Mouse (Mus musculus): ENCODE results near the gene Adssl1. TPM values are rescaled to one million over a fixed set of nuclear protein-coding genes. Genes with fewer than 3 reads are reported as not detected.

Adssl1 gene
- polyA plus RNA-seq, 1 experiment, result 202 TPM

DNA sequence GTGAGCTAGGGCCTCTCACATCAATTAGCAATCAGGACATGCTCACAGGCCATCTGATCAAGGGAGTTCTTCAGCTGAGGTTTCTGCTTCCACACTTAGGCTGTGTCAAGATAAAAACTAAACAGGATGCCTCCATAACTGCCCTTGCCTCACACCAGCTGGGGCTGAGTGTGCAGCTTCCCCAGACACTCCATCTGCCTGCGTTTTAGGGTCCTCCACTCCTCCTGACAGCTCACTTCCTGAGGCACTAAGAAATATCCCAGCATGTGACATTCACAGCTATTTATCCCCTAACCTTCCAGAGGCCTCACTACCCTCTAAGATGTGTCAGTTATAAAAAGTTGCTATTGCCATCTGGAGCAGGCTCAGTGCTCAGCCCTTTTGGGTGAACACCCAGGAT lies 11.6 kb downstream of the Adssl1 start:
- Histone ChIP-seq H3K27me3 (ENCODE audit: control insufficient read depth, insufficient read depth, insufficient read length) (no peaks in the 10 kb centered on the region), H3K4me3 (no peak overlapping the region), H3K79me2 (ENCODE audit: control insufficient read depth, insufficient read depth) (no peaks in the 10 kb centered on the region), H3ac (ENCODE audit: control insufficient read depth, insufficient read length) (no peak overlapping the region), H3K4me2 (ENCODE audit: low read depth) (no peak overlapping the region), H3K36me3 (ENCODE audit: control insufficient read depth, insufficient read depth) (no peaks in the 10 kb centered on the region)
- no peak for TF ChIP-seq MAX (IDR thresholded peaks at IDR 0.05; ENCODE audit: low read depth)

DNA sequence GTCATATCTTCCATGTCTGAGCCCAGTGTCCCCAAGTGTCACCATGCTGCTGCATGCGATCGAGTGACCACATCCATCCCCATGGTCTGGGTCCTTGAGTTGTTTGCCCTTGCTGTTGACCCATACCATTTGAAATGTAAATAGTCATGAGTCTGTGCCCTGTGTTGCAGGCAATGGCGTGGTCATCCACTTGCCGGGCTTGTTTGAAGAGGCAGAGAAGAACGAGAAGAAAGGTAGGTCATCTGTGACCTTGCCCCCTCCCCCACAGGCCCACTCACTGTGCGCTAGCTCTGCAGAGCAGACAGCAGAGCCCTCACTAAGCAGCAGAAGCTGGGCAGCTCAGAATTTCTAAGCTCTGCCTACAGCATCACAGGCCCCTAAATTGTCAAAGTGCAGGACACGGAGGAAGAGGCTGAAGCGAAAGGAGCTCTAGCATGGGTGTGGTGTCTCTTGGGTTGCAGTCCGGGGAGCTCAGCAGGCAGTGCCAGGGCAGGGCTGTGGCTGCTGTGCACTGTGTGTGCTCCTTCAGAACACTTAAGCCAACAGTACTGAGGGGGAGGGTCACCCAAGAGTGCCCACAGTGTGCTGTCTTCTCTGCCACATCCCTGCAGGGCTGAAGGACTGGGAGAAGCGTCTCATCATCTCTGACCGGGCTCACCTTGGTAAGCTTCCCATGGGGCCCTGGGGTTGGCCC lies 12.4 kb downstream of the Adssl1 start:
- H3K79me2 ChIP-seq (ENCODE audit: control insufficient read depth, insufficient read depth), result no peaks in the 10 kb centered on the region
- H3K4me2 ChIP-seq (ENCODE audit: low read depth), result no peak overlapping the region
- H3K27me3 ChIP-seq (ENCODE audit: control insufficient read depth, insufficient read depth, insufficient read length), result no peaks in the 10 kb centered on the region
- TF ChIP-seq TCF3 (IDR thresholded peaks at IDR 0.05; ENCODE audit: insufficient read length, low read depth) (no peak), SRF (IDR thresholded peaks at IDR 0.05; ENCODE audit: control insufficient read depth, insufficient read length, low read depth) (no peak), POLR2A (IDR thresholded peaks at IDR 0.05; ENCODE audit: insufficient read length, low read depth) (no peak), TCF12 (IDR thresholded peaks at IDR 0.05; ENCODE audit: insufficient read depth, poor library complexity, severe bottlenecking) (no peak), MYOG (IDR thresholded peaks at IDR 0.05; ENCODE audit: control insufficient read depth in 1 of 3, insufficient read depth in 1 of 3, insufficient read length in 2 of 3, low read depth in 2 of 3) (no peak), REST (IDR thresholded peaks at IDR 0.05; ENCODE audit: insufficient read depth, insufficient read length) (no peak), CEBPB (IDR thresholded peaks at IDR 0.05; ENCODE audit: insufficient read depth, poor library complexity, severe bottlenecking) (no peak)
- H3ac ChIP-seq (ENCODE audit: control insufficient read depth, insufficient read length), result no peak overlapping the region
- no peaks in the 10 kb centered on the region for H3K36me3 ChIP-seq (ENCODE audit: control insufficient read depth, insufficient read depth)
- H3K4me3 ChIP-seq, result no peak overlapping the region

GRCm38 (mm10) chr12:112632907-112633306 lies 13.1 kb downstream of the Adssl1 start:
- H3K79me2 ChIP-seq (ENCODE audit: control insufficient read depth, insufficient read depth), result no peaks in the 10 kb centered on the region
- H3K4me2 ChIP-seq (ENCODE audit: low read depth), result no peak overlapping the region
- no peak overlapping the region for H3K4me3 ChIP-seq
- TF ChIP-seq MYOG (IDR thresholded peaks at IDR 0.05; ENCODE audit: control insufficient read depth in 1 of 3, insufficient read depth in 1 of 3, insufficient read length in 2 of 3, low read depth in 2 of 3) (no peak), USF1 (IDR thresholded peaks at IDR 0.05; ENCODE audit: low read depth) (no peak), MAX (IDR thresholded peaks at IDR 0.05; ENCODE audit: low read depth) (no peak), SRF (IDR thresholded peaks at IDR 0.05; ENCODE audit: control insufficient read depth, insufficient read length, low read depth) (no peak), TCF12 (IDR thresholded peaks at IDR 0.05; ENCODE audit: insufficient read depth, poor library complexity, severe bottlenecking) (no peak), POLR2A (IDR thresholded peaks at IDR 0.05; ENCODE audit: insufficient read length, low read depth) (no peak), REST (IDR thresholded peaks at IDR 0.05; ENCODE audit: insufficient read depth, insufficient read length) (no peak), POLR2AphosphoS2 (IDR thresholded peaks at IDR 0.05; ENCODE audit: insufficient read length, low read depth) (no peak), CEBPB (IDR thresholded peaks at IDR 0.05; ENCODE audit: insufficient read depth, poor library complexity, severe bottlenecking) (no peak), MYOD1 (IDR thresholded peaks at IDR 0.05; ENCODE audit: control insufficient read depth in 1 of 3, insufficient read length in 2 of 3, low read depth in 2 of 3) (no peak), E2F4 (IDR thresholded peaks at IDR 0.05; ENCODE audit: insufficient read depth) (no peak), TCF3 (IDR thresholded peaks at IDR 0.05; ENCODE audit: insufficient read length, low read depth) (no peak)
- H3K27me3 ChIP-seq (ENCODE audit: control insufficient read depth, insufficient read depth, insufficient read length), result no peaks in the 10 kb centered on the region
- no peak overlapping the region for H3ac ChIP-seq (ENCODE audit: control insufficient read depth, insufficient read length)
- H3K36me3 ChIP-seq (ENCODE audit: control insufficient read depth, insufficient read depth), result no peaks in the 10 kb centered on the region

GRCm38 (mm10) chr12:112633686-112634085 lies 13.8 kb downstream of the Adssl1 start:
- no peak overlapping the region for H3K4me3 ChIP-seq
- H3ac ChIP-seq (ENCODE audit: control insufficient read depth, insufficient read length), result no peak overlapping the region
- H3K27me3 ChIP-seq (ENCODE audit: control insufficient read depth, insufficient read depth, insufficient read length), result no peaks in the 10 kb centered on the region
- no peaks in the 10 kb centered on the region for H3K79me2 ChIP-seq (ENCODE audit: control insufficient read depth, insufficient read depth)
- H3K4me2 ChIP-seq (ENCODE audit: low read depth), result no peak overlapping the region
- H3K36me3 ChIP-seq (ENCODE audit: control insufficient read depth, insufficient read depth), result no peaks in the 10 kb centered on the region
- TF ChIP-seq E2F4 (IDR thresholded peaks at IDR 0.05; ENCODE audit: insufficient read depth), result no peak
- no peak for TF ChIP-seq SRF (IDR thresholded peaks at IDR 0.05; ENCODE audit: control insufficient read depth, insufficient read length, low read depth)
- no peak for TF ChIP-seq TCF12 (IDR thresholded peaks at IDR 0.05; ENCODE audit: insufficient read depth, poor library complexity, severe bottlenecking)
- TF ChIP-seq CEBPB (IDR thresholded peaks at IDR 0.05; ENCODE audit: insufficient read depth, poor library complexity, severe bottlenecking), result no peak
- TF ChIP-seq POLR2A (IDR thresholded peaks at IDR 0.05; ENCODE audit: insufficient read length, low read depth), result no peak
- no peak for TF ChIP-seq POLR2AphosphoS2 (IDR thresholded peaks at IDR 0.05; ENCODE audit: insufficient read length, low read depth)
- no peak for TF ChIP-seq MAX (IDR thresholded peaks at IDR 0.05; ENCODE audit: low read depth)
- no peak for TF ChIP-seq REST (IDR thresholded peaks at IDR 0.05; ENCODE audit: insufficient read depth, insufficient read length)
- no peak for TF ChIP-seq MYOG (IDR thresholded peaks at IDR 0.05; ENCODE audit: control insufficient read depth in 1 of 3, insufficient read depth in 1 of 3, insufficient read length in 2 of 3, low read depth in 2 of 3)
- no peak for TF ChIP-seq TCF3 (IDR thresholded peaks at IDR 0.05; ENCODE audit: insufficient read length, low read depth)
- no peak for TF ChIP-seq USF1 (IDR thresholded peaks at IDR 0.05; ENCODE audit: low read depth)
- no peak for TF ChIP-seq MYOD1 (IDR thresholded peaks at IDR 0.05; ENCODE audit: control insufficient read depth in 1 of 3, insufficient read length in 2 of 3, low read depth in 2 of 3)

DNA sequence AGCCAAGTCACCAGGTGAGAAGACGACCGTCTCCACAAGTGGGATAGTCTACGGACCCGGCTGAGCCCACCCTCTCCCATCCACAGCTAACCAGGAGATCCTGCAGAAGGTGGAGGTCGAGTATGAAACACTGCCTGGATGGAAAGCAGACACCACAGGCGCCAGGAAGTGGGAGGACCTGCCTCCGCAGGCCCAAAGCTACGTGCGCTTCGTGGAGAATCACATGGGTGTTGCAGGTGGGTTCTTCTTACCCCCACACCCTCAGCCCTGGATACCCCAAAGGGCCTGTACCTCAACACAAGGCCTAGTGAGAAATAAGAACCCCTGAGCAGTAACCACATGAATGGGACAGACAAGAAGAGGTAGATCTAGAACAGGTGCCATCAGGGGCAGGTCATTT lies 19.7 kb downstream of the Adssl1 start:
- Histone ChIP-seq H3ac (ENCODE audit: control insufficient read depth, insufficient read length) (no peak overlapping the region), H3K4me3 (no peak overlapping the region), H3K27me3 (ENCODE audit: control insufficient read depth, insufficient read depth, insufficient read length) (no peaks in the 10 kb centered on the region), H3K79me2 (ENCODE audit: control insufficient read depth, insufficient read depth) (no peaks in the 10 kb centered on the region), H3K36me3 (ENCODE audit: control insufficient read depth, insufficient read depth) (no peaks in the 10 kb centered on the region), H3K4me2 (ENCODE audit: low read depth) (no peak overlapping the region)
- TF ChIP-seq CEBPB (IDR thresholded peaks at IDR 0.05; ENCODE audit: insufficient read depth, poor library complexity, severe bottlenecking) (no peak), TCF3 (IDR thresholded peaks at IDR 0.05; ENCODE audit: insufficient read length, low read depth) (no peak), MAX (IDR thresholded peaks at IDR 0.05; ENCODE audit: low read depth) (no peak), MYOG (IDR thresholded peaks at IDR 0.05; ENCODE audit: control insufficient read depth in 1 of 3, insufficient read depth in 1 of 3, insufficient read length in 2 of 3, low read depth in 2 of 3) (no peak), POLR2AphosphoS2 (IDR thresholded peaks at IDR 0.05; ENCODE audit: insufficient read length, low read depth) (no peak), USF1 (IDR thresholded peaks at IDR 0.05; ENCODE audit: low read depth) (no peak), POLR2A (IDR thresholded peaks at IDR 0.05; ENCODE audit: insufficient read length, low read depth) (no peak), SRF (IDR thresholded peaks at IDR 0.05; ENCODE audit: control insufficient read depth, insufficient read length, low read depth) (no peak), MYOD1 (IDR thresholded peaks at IDR 0.05; ENCODE audit: control insufficient read depth in 1 of 3, insufficient read length in 2 of 3, low read depth in 2 of 3) (no peak), E2F4 (IDR thresholded peaks at IDR 0.05; ENCODE audit: insufficient read depth) (no peak), TCF12 (IDR thresholded peaks at IDR 0.05; ENCODE audit: insufficient read depth, poor library complexity, severe bottlenecking) (no peak), REST (IDR thresholded peaks at IDR 0.05; ENCODE audit: insufficient read depth, insufficient read length) (no peak)

Data from myocyte (in vitro differentiated cells).